Mouse (Mus musculus) ovary, postnatal 10 days (tissue): Measurements from ENCODE around the gene Epn2.

Experiments
- DNase-seq: peaks from one replicate; pipeline ENCODE4 v3.0.0; 2022; ENCODE audit warnings: low spot score

Epn2 gene

GRCm38 (mm10) chr11:61536952-61537351, 42.5 kb downstream of the Epn2 start:
- no peak for DNase-seq

- DNase-seq, result no peak
Observed at GRCm38 (mm10) chr11:61535530-61535929, 44.0 kb downstream of the Epn2 start.

- no peak for DNase-seq
Observed at GRCm38 (mm10) chr11:61533571-61533970, 45.9 kb downstream of the Epn2 start.

GRCm38 (mm10) chr11:61532820-61533219, 46.7 kb downstream of the Epn2 start:
- DNase-seq, result no peak

DNA sequence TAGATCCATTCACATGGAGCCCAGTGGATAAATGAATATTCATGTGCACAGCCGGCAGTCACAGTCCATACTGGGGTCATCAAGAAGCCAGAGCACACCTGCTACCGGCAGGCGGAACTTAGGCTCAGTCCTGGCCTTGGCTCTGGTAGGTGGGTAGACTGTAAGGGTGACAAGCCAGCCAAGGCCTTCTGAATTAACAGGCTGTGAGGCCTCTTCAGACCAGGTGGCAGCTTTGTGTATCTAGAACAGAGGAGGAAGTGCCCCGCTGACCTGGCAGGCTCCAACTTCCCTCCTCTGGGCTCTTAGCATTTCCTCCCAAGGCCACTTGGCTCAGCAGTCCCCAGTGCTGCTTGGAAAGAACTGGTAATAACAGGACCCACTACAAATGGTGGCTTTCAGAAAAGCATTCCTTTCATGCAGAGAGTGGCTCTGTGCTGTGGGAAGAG, 50.2 kb downstream of the Epn2 start:
- no peak for DNase-seq

- DNase-seq, result no peak
Observed at GRCm38 (mm10) chr11:61526872-61527271, 52.6 kb downstream of the Epn2 start.

DNA sequence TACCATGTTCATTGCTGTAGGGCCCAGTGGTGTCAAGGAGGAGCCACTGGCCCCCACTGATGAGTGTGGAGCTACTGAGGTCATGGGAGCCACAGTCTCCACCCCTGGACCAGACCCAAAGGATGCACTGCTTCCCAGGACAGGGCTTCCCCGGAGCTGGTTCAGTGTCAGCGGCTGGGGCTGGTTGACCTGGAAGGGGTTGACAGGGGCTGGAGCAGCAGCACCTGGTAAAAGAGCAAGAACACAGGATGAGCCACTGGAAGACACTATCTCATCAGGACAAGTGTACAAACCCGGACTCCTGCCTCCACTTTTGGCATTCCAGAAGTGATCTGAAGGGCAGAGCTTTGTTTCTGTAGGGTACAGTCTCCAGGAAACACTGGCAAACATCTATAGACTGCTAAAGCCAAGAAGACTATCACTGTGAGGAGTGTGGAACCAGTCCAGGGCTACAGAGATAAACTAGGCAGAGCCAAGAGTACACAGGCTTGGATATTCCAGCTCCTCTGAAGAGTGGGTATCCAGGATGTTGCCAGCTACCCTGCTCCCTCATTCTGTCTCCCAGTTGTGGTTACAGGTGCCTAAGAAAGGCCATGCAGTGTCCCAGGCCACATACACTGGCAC, 59.9 kb downstream of the Epn2 start:
- DNase-seq, result no peak

- no peak for DNase-seq
Observed at GRCm38 (mm10) chr11:61518871-61519270, 60.6 kb downstream of the Epn2 start.

GRCm38 (mm10) chr11:61517971-61518370, 61.5 kb downstream of the Epn2 start:
- DNase-seq, result no peak

GRCm38 (mm10) chr11:61514953-61515352, 64.5 kb downstream of the Epn2 start:
- no peak for DNase-seq

GRCm38 (mm10) chr11:61504713-61505257, 74.7 kb downstream of the Epn2 start, which contains the start of gene B9d1:
TSS of gene B9d1 (plus strand) at chr11:61505144.
- peak; percentile 97 for DNase-seq

- DNase-seq, result no peak
Observed at GRCm38 (mm10) chr11:61503933-61504332, 75.6 kb downstream of the Epn2 start.

- DNase-seq, result no peak
Observed at GRCm38 (mm10) chr11:61498736-61499504, 80.6 kb downstream of the Epn2 start.

GRCm38 (mm10) chr11:61497490-61497889, 82.0 kb downstream of the Epn2 start:
- no peak for DNase-seq

DNA sequence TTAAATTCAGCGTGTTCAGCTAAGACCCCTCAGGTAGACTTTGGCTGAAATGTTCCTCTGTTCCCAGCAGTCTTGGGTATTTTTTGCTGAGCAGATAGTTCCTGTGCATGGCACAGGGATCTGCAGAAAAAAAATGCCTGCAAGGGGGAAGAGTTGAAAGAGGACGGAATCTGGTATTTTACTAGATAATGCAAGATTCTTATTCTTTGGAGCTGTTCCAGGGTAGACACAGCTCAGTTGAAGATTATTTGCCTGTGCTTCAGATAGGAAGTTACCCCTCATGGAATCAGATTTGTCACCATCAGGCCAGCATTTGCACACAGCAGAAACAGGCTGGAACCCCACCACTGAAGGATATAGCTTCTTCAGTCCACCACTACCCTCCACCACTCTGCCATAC, 84.0 kb downstream of the Epn2 start:
- no peak for DNase-seq

DNA sequence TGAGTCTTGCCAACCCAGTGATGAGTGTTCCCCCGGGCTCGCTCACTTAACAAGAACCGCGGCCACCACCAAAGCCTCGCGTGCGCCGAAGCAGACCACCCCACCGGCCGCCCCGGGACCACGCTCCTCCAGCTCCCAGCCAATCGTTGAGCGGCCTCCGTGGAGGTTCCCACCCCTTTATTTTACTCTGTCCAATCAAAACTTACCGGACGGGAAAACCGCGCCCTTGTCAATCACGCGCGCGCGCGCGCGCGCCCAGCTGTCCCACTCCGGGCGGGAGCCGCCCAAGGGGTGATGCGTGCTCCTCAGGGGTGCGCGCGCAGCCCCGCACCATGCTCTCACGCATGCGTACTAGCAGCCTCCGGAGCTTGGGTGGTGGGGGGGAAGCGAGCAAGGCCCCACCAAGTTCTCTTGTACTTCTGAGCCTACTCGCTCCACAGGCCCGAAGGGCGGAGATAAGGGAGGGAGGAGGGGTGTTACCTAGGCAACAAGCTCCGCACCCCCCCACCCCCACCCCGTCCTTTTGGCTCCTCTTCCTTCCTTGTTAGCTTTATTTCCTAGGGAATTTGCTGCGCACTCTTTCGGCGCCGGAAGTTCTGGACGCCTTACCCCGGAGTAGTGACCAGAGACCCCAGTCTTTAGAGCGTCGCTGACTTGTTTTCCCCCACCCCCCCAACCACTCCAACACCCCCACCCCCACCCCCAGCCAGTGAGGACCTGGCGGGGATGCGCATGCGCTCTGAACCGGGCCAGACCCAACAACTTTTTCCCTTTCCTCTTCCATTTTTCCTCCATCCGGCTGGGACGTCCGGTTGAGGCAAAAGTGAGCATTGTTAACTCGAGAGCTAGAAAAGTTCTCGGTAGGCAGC, 85.1 kb downstream of the Epn2 start, which contains the start of gene Mapk7:
Gene Mapk7, minus strand, starts transcription at position 278 of the 869 bp plus-strand sequence.
- peak; percentile 90 for DNase-seq

DNA sequence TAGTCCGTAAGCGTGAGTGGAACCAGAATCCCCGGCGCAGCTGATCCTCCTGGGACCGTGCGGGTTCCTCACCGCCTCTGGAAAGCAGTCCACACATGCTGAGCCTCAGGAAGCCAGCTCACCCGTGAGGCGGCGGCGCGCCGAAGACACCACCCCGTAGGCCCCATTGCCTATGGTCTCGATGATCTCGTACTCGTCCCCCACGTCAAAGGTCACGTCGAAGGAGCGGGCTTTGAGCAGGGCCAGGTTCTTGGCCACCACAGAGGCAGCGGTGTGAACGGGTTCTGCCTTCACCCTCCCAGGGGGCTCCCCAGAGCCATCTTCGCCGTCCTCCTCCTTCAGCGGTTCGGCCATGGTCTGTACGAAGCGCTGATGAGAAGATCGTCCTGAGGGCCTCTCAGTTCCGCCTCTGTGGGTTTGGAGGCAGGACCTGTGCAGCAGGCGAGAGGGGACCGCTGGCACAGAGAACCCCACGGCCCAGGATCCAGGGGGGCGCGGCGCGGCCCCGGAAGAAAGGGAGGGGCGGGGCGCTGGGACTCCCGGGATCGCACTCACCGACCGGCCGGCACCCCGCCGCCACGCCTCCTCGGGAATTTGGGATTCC, 85.9 kb downstream of the Epn2 start:
- no peak for DNase-seq

DNA sequence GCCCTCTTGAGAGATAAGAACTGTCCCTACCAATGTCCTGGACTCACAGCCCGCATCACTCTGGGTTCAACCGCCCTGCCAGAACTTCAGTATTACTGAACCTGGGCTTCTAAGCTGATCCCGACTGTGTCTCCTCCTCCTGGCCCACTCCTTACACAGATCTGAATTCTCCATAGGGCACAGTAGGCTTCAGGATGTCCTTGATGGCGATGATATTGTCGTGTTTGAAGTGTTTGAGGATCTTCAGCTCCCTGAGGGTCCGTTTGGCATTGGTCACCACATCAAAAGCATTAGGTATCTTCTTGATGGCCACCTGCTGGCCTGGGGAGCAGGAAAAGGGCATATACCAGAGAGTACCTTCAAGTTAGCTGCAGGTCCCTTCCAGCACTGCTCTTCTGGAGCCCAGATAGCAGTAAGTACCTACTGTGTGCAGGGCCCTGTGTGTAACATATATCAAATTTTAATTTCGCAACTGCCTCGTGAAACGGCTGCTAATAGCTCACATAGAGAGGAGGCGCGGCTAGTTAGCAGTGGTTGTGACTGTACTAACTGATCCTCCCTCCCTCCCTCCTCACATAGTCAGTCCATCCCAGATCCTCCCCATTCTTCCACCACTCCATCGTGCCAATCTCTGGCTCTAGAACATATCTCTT, 86.6 kb downstream of the Epn2 start:
- no peak for DNase-seq

DNA sequence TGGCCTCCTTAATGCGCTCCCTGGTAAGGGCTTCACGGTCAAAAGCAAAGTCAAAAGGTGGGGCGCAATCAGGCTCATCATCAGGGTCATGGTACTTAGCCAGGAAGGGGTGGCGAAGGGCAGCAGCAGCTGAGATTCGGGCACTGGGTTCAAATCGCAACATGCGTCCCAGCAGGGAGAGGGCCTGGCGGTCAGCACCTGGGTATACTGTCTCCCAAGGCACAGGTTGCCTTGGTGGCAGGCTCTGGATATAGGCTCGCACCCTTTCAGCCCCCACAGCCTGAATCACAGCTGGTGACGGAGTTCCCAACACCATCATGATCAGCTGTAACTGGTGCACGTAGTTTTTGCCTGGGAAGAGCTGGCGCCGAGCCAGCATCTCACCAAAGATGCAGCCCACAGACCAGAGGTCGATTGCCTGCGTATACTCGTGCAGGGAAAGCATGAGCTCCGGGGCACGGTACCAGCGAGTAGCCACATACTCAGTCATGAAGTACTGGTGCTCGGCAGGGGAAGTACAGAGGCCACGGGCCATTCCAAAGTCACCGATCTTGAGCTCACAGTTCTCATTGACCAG, 88.5 kb downstream of the Epn2 start:
- DNase-seq, result no peak

DNA sequence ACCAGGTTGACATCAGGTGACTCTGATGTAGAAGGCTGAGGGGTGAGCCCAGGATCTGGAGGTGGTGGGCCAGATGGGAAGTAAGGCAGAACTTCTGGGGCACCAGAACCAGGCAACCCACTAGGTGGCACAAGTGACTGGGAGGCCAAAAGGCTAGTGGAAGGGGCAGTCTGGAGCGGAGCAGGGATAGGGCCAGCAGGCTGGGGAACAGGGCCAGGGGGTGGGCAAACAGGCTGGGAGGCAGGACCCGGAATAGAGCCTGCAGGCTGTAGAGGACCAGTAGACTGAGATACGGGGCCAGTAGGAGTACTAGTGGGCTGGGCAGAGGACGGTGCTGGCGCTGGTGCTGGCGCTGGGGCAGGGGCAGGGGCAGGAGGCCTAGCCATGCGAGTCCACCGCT, 89.6 kb downstream of the Epn2 start:
- DNase-seq, result no peak

DNA sequence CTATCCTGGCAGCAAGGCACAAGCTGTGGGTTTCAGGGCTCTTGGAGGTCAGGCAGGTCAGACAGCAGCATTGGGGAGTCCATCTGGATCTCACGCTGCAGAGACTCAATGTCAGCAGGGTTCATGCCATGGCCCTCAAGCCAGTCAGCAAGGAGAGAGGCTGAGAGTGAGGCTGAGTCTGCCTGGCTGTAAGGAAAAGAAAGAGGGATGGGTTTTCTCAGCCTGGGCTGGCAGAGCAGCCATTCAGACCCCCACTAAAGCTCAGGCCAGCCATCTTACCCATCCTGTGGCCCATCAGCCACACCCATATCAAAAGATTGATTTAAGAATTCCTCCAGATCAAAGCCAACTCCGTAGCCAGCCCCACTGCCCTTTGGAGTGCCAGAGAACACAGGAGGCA, 90.4 kb downstream of the Epn2 start:
- DNase-seq, result no peak
